Mouse (Mus musculus) bone marrow, adult 2 months (tissue): ENCODE measurements at regions not wholly inside any gene's neighbourhood (a gene's known extent, or its start where the extent isn't known, plus 50 kb on each side); places are given as distances from the start of the nearest gene placed in this dataset.

Source experiments
- H3K27ac ChIP-seq: fragments of 200-500 bp; 2 replicates; pipeline ENCODE4 v1.5.1; 2012; ENCODE audit warnings: low read depth, mild to moderate bottlenecking, control low read depth, inconsistent platforms, low read length; ENCODE audit not compliant: control insufficient read depth, poor library complexity, insufficient read depth
- H3K4me1 ChIP-seq: fragments of 200-500 bp; 2 replicates; pipeline ENCODE4 v1.6.1; 2011; ENCODE audit warnings: low read length; ENCODE audit not compliant: control insufficient read depth, insufficient read depth
- H3K4me3 ChIP-seq: fragments of 200-500 bp; replicated peaks from 2 replicates; pipeline ENCODE3; 2011; ENCODE audit warnings: mild to moderate bottlenecking, low read depth, low read length, control low read depth; ENCODE audit not compliant: control insufficient read depth
- CTCF ChIP-seq: fragments of 200-500 bp; IDR thresholded peaks from 2 replicates; pipeline ENCODE4 v1.5.1; 2011; ENCODE audit warnings: low read length, control low read depth; ENCODE audit not compliant: control insufficient read depth, insufficient read depth
- POLR2A ChIP-seq: fragments of 200-500 bp; IDR thresholded peaks from 2 replicates; pipeline ENCODE4 v1.6.1; 2011; ENCODE audit warnings: low read depth, mild to moderate bottlenecking, control low read depth, low read length, borderline replicate concordance; ENCODE audit not compliant: control insufficient read depth
- WGBS: fragments of 180-500 bp; shearing (Covaris S2); methylation state at CpG from one replicate; pipeline ENCODE4 v1.1.7; 2018; 5-methylcytosine and 5-hydroxymethylcytosine counted together

DNA sequence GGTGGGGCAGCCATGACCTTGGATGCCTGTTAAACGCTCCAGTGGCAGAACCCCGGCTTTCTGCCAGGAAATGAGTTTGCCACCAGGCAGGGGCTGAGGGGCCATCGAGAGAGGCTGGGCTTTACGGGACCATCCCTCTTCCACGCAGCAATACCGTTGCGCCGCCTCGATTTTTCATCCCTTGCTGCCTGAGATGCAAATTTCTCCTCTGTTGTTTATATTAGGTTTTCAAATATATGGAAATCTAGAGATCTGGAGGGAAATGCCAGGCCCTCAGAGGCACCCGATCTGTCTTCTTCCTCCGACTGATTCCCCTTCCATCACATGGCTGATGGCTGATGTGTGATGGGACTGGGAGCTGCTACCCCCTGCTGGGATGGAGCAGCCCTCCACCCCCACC is 234.4 kb downstream of the Gm26897 start:
- TF ChIP-seq CTCF, result no peak
- no peak for TF ChIP-seq POLR2A

DNA sequence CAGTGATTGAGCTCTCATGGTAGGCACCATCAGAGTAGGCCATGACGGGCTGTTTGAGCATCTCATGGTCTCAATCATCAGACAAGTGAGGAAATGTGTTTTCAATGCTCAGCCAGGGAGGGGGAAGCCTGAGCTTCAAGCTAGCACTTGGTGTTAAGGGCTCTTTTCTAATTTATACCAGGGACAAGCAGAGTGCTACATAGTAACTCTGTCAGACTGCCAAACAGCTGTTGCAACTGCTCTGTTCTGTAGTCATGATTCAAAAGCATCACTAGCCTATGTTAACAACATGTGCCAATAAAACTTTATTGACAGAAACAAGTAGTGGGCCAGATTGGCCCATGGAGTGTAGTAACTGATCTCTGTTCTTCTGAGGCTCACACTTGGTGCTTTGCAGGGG is 235.0 kb downstream of the Gm26897 start:
- Histone ChIP-seq H3K27ac (no peak overlapping the region), H3K4me3 (no peak overlapping the region), H3K4me1 (no peaks in the 10 kb centered on the region)
- TF ChIP-seq POLR2A (no peak), CTCF (no peak)
- 85% methylated on average over 1 of the region's 1 CpGs for WGBS

More for the DNA sequence above, 234.4 kb downstream of the Gm26897 start:
- Histone ChIP-seq H3K4me3 (no peak overlapping the region), H3K27ac (no peak overlapping the region), H3K4me1 (no peaks in the 10 kb centered on the region; the same call in 1 of the 2 replicates)
- WGBS, result 67% methylated on average over 11 of the region's 11 CpGs

GRCm38 (mm10) chr5:111971193-111971592 is 237.5 kb downstream of the Gm26897 start:
- H3K4me1 ChIP-seq, result no peaks in the 10 kb centered on the region
- 80% methylated on average over 3 of the region's 3 CpGs for WGBS
- TF ChIP-seq POLR2A (no peak), CTCF (no peak)
- no peak overlapping the region for H3K27ac ChIP-seq
- no peak overlapping the region for H3K4me3 ChIP-seq

DNA sequence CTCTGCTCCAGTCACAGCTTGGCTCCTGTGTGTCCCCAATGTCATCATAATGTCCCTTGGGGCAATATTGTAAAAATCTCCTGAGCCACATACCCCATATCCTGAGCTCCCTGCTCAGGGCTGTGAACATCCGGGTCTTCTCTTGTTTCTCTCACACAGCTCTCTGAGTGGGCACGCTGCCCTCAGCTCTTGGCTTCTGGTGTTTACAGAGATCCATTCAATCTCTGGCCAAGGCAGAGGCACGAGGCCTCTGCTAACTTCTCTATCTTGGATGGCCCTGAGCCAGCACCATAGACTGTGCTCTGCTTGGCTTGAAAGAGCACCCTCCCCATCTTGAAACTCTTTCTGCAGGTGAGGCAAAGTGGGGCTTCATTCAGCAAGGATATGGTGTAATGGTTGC is 238.2 kb downstream of the Gm26897 start:
- 49% methylated on average over 3 of the region's 3 CpGs for WGBS
- H3K4me1 ChIP-seq, result no peaks in the 10 kb centered on the region
- no peak overlapping the region for H3K27ac ChIP-seq
- TF ChIP-seq POLR2A (no peak), CTCF (no peak)
- H3K4me3 ChIP-seq, result no peak overlapping the region

DNA sequence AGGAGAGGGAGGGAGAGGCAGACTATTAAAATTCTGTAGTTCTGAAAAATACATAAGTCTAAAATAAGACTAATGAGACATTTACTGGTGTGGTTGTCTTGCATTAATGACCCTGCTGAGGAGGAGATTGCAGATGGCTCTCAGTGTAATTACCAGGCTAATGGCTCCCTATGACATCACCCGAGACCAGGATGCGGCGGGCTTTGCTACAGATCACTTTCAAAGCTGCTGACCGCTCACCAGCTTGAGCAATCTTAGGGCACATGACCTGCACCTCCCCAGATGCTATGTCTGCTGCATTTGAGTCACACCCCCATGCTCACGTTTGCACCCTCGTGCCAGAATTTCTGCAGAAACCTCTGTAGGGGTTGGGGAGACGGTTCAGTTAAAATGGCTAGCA is 242.0 kb downstream of the Gm26897 start:
- Histone ChIP-seq H3K27ac (no peak overlapping the region), H3K4me1 (no peaks in the 10 kb centered on the region), H3K4me3 (no peak overlapping the region)
- TF ChIP-seq POLR2A, result no peak
- TF ChIP-seq CTCF, result no peak
- WGBS, result 38% methylated on average over 7 of the region's 7 CpGs

GRCm38 (mm10) chr5:111979601-111980000 is 245.9 kb downstream of the Gm26897 start:
- Histone ChIP-seq H3K4me1 (no peaks in the 10 kb centered on the region), H3K27ac (no peak overlapping the region), H3K4me3 (no peak overlapping the region)
- TF ChIP-seq POLR2A, result no peak
- TF ChIP-seq CTCF, result no peak
- WGBS, result 68% methylated on average over 3 of the region's 3 CpGs

GRCm38 (mm10) chr5:111982106-111982505 is 248.4 kb downstream of the Gm26897 start:
- WGBS, result 79% methylated on average over 2 of the region's 2 CpGs
- Histone ChIP-seq H3K27ac (no peak overlapping the region), H3K4me3 (no peak overlapping the region), H3K4me1 (no peaks in the 10 kb centered on the region)
- TF ChIP-seq POLR2A (no peak), CTCF (no peak)

- Histone ChIP-seq H3K4me1 (no peaks in the 10 kb centered on the region), H3K27ac (no peak overlapping the region), H3K4me3 (no peak overlapping the region)
- TF ChIP-seq CTCF, result no peak
- no peak for TF ChIP-seq POLR2A
- 70% methylated on average over 8 of the region's 8 CpGs for WGBS
Observed at GRCm38 (mm10) chr5:111985997-111986396, 252.3 kb downstream of the Gm26897 start.

DNA sequence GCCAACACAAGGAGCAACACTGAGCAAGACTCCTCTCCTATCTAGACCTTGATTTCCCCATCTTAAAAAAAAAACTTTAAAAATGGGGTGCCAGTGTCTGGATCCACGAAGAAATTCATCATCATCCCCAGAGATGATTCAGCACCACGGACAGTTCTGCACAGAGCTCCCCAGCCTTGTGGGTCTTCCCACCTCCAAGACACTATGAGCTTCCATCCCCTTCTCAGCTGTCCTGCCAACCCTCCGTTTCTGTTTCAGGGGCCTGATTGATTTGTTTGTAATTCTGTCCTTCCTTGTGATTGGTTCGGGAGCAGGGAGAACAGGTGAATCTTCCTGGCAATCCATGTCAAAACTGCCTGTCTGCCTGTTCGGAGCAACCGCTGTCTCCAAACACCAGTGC is 253.3 kb downstream of the Gm26897 start:
- no peak for TF ChIP-seq CTCF
- no peak for TF ChIP-seq POLR2A
- Histone ChIP-seq H3K4me1 (no peaks in the 10 kb centered on the region), H3K4me3 (no peak overlapping the region), H3K27ac (no peak overlapping the region)
- 49% methylated on average over 6 of the region's 6 CpGs for WGBS
